Mouse (Mus musculus) bone marrow macrophage, adult 2 months (primary cell): Measurements from ENCODE around the gene Prss16.

Experiments used
- CTCF ChIP-seq: IDR thresholded peaks from 2 replicates; pipeline ENCODE4 v1.5.1; 2012; ENCODE audit warnings: low read depth, mild to moderate bottlenecking, low read length, moderate library complexity
- POLR2A ChIP-seq: IDR thresholded peaks from 2 replicates; pipeline ENCODE4 v1.6.1; 2012; ENCODE audit warnings: mild to moderate bottlenecking, low read depth, low read length, borderline replicate concordance

GRCm38 (mm10) chr13:22044432-22045155 is 35.1 kb upstream of the Prss16 start:
- TF ChIP-seq POLR2A (no peak), CTCF (no peak)
